Mouse (Mus musculus) ES-E14 (cell line): ENCODE data around the gene 4931406P16Rik. TPM values are rescaled to one million over a fixed set of nuclear protein-coding genes. Genes with fewer than 3 reads are reported as not detected.
A peak's percentile ranks its signal among the peaks of the same experiment; 100 is the strongest.

Experiments
- DNase-seq: peaks from one replicate; pipeline ENCODE4 v3.0.0-alpha.2; 2013; ENCODE audit warnings: low read depth, low spot score
- H3K27ac ChIP-seq: 2 replicates; pipeline ENCODE4 v1.5.1; 2012; ENCODE audit warnings: low read depth, mild to moderate bottlenecking, low read length, moderate library complexity, mixed read lengths; ENCODE audit not compliant: poor library complexity, insufficient read depth, severe bottlenecking
- H3K36me3 ChIP-seq: 2 replicates; pipeline ENCODE4 v1.6.1; 2012; ENCODE audit warnings: mild to moderate bottlenecking, low read length, moderate library complexity, mixed read lengths; ENCODE audit not compliant: control insufficient read depth, poor library complexity, insufficient read depth, severe bottlenecking
- H3K4me1 ChIP-seq, 2 experiments: fragments of 150-350 bp in 1 of 2; sonication (generic) in 1 of 2; 2 replicates each; pipeline ENCODE4 v1.6.1; 2012; ENCODE audit warnings: low read length in 2 of 2, mild to moderate bottlenecking in 1 of 2, mixed read lengths in 1 of 2; ENCODE audit not compliant: control insufficient read depth in 2 of 2, insufficient read depth in 2 of 2, poor library complexity in 1 of 2
- H3K4me3 ChIP-seq, 2 experiments: fragments of 150-350 bp in 1 of 2; sonication (generic) in 1 of 2; 2 replicates each; pipeline ENCODE4 v1.5.1; 2012; ENCODE audit warnings: low read length in 2 of 2, low read depth in 1 of 2, mild to moderate bottlenecking in 1 of 2, mixed read lengths in 1 of 2; ENCODE audit not compliant: insufficient read depth in 1 of 2, poor library complexity in 1 of 2, severe bottlenecking in 1 of 2
- H3K9ac ChIP-seq: 2 replicates; pipeline ENCODE4 v1.6.1; 2012; ENCODE audit warnings: low read depth, mild to moderate bottlenecking, low read length, mixed read lengths; ENCODE audit not compliant: poor library complexity, insufficient read depth, severe bottlenecking
- H3K9me3 ChIP-seq: fragments of 150-350 bp; sonication (generic); 2 replicates; pipeline ENCODE4 v1.6.1; 2012; ENCODE audit warnings: low read depth, mild to moderate bottlenecking, low read length; ENCODE audit not compliant: control insufficient read depth, insufficient read depth
- CHD2 ChIP-seq: IDR thresholded peaks from 2 replicates; pipeline ENCODE4 v1.6.1; 2014; ENCODE audit warnings: mild to moderate bottlenecking, low read depth, low read length, inconsistent platforms
- HCFC1 ChIP-seq: IDR thresholded peaks from 2 replicates; pipeline ENCODE4 v1.6.1; 2012; ENCODE audit warnings: low read length, inconsistent platforms, borderline replicate concordance; ENCODE audit not compliant: insufficient read depth
- MAFK ChIP-seq: IDR thresholded peaks from 2 replicates; pipeline ENCODE4 v1.6.1; 2014; ENCODE audit warnings: mild to moderate bottlenecking, low read depth, low read length, inconsistent platforms; ENCODE audit not compliant: insufficient read depth
- ZC3H11A ChIP-seq: IDR thresholded peaks from 2 replicates; pipeline ENCODE4 v1.6.1; 2012; ENCODE audit warnings: low read depth, mild to moderate bottlenecking, inconsistent platforms, low read length, borderline replicate concordance
- ZNF384 ChIP-seq: IDR thresholded peaks from 2 replicates; pipeline ENCODE4 v1.6.1; 2012; ENCODE audit warnings: low read depth, low read length, inconsistent platforms
- in situ Hi-C, 2 experiments: fragments of 600-800 bp; cut with MboI; formaldehyde crosslinking; loops; one replicate each; pipeline ENCODE4 v1.15.1; 2025; ENCODE audit warnings: low sequenced_read_pairs in 2 of 2, inconsistent platforms in 1 of 2; ENCODE audit not compliant: unreplicated experiment in 2 of 2
- total RNA-seq: library from RNA; depleted of rRNA; stranded (reverse); fragments of 300-350 nt; gene quantifications from 2 replicates; pipeline ENCODE4 v1.2.3, GENCODE M21; 2012

The 4931406P16Rik gene
- total RNA-seq, 1 experiment = 33.6 TPM

DNA sequence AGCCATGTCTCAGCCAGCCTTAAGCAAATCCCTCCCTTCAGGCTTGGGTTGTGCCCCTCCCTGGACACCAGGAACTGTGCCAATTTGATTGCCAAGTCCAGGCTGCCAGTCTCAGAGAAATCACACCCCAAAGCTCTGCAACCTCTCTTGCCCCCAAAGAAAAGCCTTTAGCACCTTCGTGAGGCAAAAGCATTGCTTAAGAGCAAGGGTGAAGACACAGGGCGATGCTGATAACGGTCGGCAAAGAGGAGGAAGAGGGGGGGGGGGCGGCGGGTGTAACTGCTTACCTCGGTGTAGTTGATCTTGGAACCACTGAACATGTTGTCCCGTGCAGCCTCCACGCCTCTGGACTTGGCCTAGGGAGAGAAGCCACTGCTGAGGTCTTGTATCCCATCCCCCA, 84.7 kb downstream of the 4931406P16Rik start:
- no peak for TF ChIP-seq HCFC1
- TF ChIP-seq MAFK = no peak
- TF ChIP-seq ZC3H11A = no peak
- TF ChIP-seq CHD2 = no peak
- no peaks in the 10 kb centered on the region for H3K9me3 ChIP-seq
- no peak overlapping the region for H3K9ac ChIP-seq
- H3K4me3 ChIP-seq = peak overlapping the region in 1 of 2 experiments; percentile 17; a peak in 2 of 4 replicates
- no peak overlapping the region for H3K27ac ChIP-seq
- DNase-seq = no peak
- peaks cover 2 to 11% of the 10 kb centered on the region in 2 experiments; a peak in 2 of 4 replicates for H3K4me1 ChIP-seq
- peaks cover 43% of the 10 kb centered on the region for H3K36me3 ChIP-seq
- in situ Hi-C loops = no loop called here

DNA sequence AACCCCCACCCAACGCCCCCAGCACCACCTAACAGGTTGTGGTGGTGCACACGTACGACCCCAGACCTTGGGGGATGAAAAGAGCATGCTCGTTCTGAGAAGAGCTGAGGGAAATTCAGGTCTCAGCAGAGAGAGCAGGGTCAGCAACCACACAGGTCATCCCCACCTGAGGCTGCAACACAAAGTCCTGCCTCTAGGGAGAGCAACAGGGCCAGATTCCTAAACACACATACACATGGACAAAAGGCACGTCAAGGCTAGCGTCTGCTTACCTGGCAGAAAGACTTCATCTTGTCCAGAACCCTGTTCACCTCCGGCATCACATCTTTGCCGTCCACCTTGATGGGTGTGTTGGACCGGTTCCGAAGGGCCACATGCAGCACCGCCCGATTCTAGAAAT, 86.5 kb downstream of the 4931406P16Rik start:
- H3K4me1 ChIP-seq = peaks cover 0 to 11% of the 10 kb centered on the region in 2 experiments; a peak in 2 of 4 replicates
- H3K4me3 ChIP-seq = no peak overlapping the region
- H3K36me3 ChIP-seq = peaks cover 58% of the 10 kb centered on the region
- no peak for DNase-seq
- H3K27ac ChIP-seq = no peak overlapping the region
- TF ChIP-seq ZC3H11A (no peak), MAFK (no peak), HCFC1 (no peak), ZNF384 (no peak), CHD2 (no peak)
- no peaks in the 10 kb centered on the region for H3K9me3 ChIP-seq
- in situ Hi-C loops = no loop called here
- no peak overlapping the region for H3K9ac ChIP-seq

GRCm38 (mm10) chr7:34226086-34226485, 87.3 kb downstream of the 4931406P16Rik start:
- TF ChIP-seq ZNF384 (no peak), CHD2 (no peak)
- DNase-seq = no peak
- Histone ChIP-seq H3K4me1 (peaks cover 0 to 11% of the 10 kb centered on the region in 2 experiments; a peak in 2 of 4 replicates), H3K4me3 (no peak overlapping the region), H3K9me3 (no peaks in the 10 kb centered on the region), H3K27ac (no peak overlapping the region), H3K9ac (no peak overlapping the region), H3K36me3 (peaks cover 65% of the 10 kb centered on the region)
- in situ Hi-C loops = no loop called here

- no peak overlapping the region for H3K27ac ChIP-seq
- DNase-seq = no peak
- H3K4me1 ChIP-seq = peaks cover 0 to 11% of the 10 kb centered on the region in 2 experiments; a peak in 2 of 4 replicates
- H3K4me3 ChIP-seq = no peak overlapping the region
- H3K36me3 ChIP-seq = peaks cover 80% of the 10 kb centered on the region
- TF ChIP-seq CHD2 (no peak), HCFC1 (no peak), MAFK (no peak), ZNF384 (no peak), ZC3H11A (no peak)
- H3K9me3 ChIP-seq = no peaks in the 10 kb centered on the region
- in situ Hi-C loops = no loop called here
- H3K9ac ChIP-seq = no peak overlapping the region
These were observed 89.0 kb downstream of the 4931406P16Rik start for GRCm38 (mm10) chr7:34224308-34224707.

- Histone ChIP-seq H3K27ac (no peak overlapping the region), H3K9ac (no peak overlapping the region), H3K9me3 (no peaks in the 10 kb centered on the region), H3K36me3 (peaks cover 82% of the 10 kb centered on the region), H3K4me3 (no peak overlapping the region), H3K4me1 (peaks cover 0 to 5% of the 10 kb centered on the region in 2 experiments; a peak in 1 of 4 replicates)
- no peak for DNase-seq
- in situ Hi-C loops = no loop called here
- TF ChIP-seq MAFK (no peak), HCFC1 (no peak), ZC3H11A (no peak), CHD2 (no peak), ZNF384 (no peak)
These were observed 91.0 kb downstream of the 4931406P16Rik start for GRCm38 (mm10) chr7:34222340-34222739.
